Mouse (Mus musculus): ENCODE results near the gene Tmem211. TPM values are rescaled to one million over a fixed set of nuclear protein-coding genes. Genes with fewer than 3 reads are reported as not detected.

The Tmem211 gene
- total RNA-seq, 2 experiments from 2014 or later = not detected

DNA sequence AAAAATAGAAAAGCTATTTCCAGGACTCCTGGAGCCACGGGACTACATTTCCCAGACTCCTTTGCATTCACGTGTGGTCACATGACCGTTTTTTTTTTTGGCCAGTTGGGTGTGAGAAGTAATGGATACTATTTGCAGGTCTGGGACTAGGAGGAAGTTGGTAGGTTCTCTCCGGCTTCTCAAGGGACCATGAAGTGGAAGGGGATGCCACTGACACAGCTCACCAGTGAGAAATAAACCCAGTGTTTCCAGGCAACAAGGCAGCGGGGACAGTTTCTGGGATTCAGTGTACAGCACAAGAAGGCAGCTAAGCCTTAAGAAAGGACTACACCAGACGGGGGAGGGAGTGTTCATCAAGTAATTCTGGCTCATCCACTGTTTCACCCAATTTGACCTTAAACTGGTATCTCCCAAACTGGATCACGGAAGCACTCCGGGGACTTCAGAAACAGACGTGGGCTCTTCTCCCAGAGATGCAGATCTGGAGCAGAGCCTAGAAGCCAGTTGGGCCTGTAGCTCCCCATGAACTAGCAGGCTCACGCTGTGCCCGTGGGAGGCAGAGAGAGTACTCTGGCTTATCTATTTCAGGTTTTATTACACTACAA, 44.6 kb downstream of the Tmem211 start:
- DNase-seq (ENCODE audit: low spot score in 2 of 2) = peak; percentile 56 to 82

DNA sequence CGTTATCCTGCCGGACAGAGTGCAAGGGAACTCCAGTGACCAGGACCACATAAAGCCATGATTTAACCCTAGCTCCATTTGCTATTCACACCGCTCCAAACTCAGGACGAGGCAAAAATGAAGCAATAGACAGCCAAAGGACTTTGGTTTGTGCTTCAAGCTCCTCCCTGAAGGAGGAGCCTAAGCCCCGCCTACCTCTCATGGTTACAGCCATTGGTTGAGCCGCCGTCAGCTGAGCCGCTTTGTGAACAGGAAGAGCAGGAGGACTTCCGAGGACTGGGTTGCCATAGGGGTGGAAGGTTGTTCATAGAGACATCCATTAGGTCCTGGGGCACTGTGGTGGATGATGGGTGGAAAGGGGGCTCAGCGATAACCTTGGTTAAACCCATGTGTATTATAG, 49.1 kb downstream of the Tmem211 start:
- DNase-seq (ENCODE audit: low spot score in 2 of 2) = no peak

GRCm38 (mm10) chr5:113280138-113280856, 53.6 kb downstream of the Tmem211 start:
- DNase-seq (ENCODE audit: low spot score in 2 of 2) = no peak

- DNase-seq (ENCODE audit: low spot score in 2 of 2) = no peak
Observed at GRCm38 (mm10) chr5:113281557-113281956, 54.8 kb downstream of the Tmem211 start.

DNA sequence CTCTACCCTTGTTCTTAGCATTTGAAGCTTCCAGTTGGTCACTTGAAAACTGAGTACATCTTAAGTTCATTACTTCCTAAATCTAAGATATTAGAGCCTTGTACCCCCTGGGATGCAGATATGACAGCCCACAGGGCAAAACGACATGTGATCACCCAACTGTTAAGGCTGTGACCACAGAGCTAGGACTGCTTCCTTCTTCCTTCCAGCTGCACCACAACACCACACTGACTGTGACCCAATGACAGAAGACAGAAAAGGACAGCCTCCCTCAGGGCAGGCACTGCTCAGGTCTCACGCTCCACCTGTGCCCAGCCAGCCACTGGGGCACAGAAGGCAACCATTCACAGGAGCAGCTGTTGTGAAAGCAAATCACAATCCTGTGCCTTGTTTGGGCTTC, 57.0 kb downstream of the Tmem211 start:
- no peak for DNase-seq (ENCODE audit: low spot score in 2 of 2)

GRCm38 (mm10) chr5:113285541-113285940, 58.8 kb downstream of the Tmem211 start:
- no peak for DNase-seq (ENCODE audit: low spot score in 2 of 2)

- DNase-seq (ENCODE audit: low spot score in 2 of 2) = no peak
Observed at GRCm38 (mm10) chr5:113286048-113286447, 59.3 kb downstream of the Tmem211 start.

GRCm38 (mm10) chr5:113286591-113287520, 60.1 kb downstream of the Tmem211 start:
- DNase-seq (ENCODE audit: low spot score in 2 of 2) = peak; percentile 71 to 73

- DNase-seq (ENCODE audit: low spot score in 2 of 2) = no peak
Observed at GRCm38 (mm10) chr5:113287762-113288161, 61.1 kb downstream of the Tmem211 start.

DNA sequence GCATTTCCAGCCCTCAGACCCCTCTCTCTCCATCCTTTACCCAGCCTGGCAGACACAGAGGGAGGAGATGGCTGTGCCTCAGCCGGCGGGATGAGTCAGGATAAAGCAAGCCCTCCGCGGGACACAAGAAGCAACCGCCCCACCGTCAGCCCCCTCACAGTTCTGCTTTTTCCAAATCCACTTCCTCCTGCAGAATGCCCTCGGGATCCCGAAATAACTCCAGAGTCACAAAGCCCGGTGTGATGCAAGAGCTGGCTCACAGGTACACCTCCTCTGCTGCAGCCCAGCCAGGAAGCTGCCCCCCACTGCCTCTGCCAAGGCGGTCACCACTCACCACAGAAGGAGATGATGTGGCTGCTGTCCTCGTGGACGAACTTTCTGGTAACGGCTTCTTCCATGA, 61.8 kb downstream of the Tmem211 start:
- no peak for DNase-seq (ENCODE audit: low spot score in 2 of 2)

Other genes with a start within 250 kb of the Tmem211 start
- 10 to 100 TPM; 57.3 to 76.8 TPM for gene Grk3, start 211.1 kb upstream of the Tmem211 start, total RNA-seq (2021)
- gene Crybb2, start 156.8 kb upstream of the Tmem211 start, total RNA-seq (2021) = not detected
- gene Crybb3, start 145.3 kb upstream of the Tmem211 start, total RNA-seq (2021) = 1 to 10 TPM; 2.6 to 3.0 TPM
- 10 to 100 TPM; 69.6 to 70.6 TPM for gene 2900026A02Rik, start 5.7 kb upstream of the Tmem211 start, total RNA-seq (2021)
- gene Sgsm1, start 83.9 kb downstream of the Tmem211 start, total RNA-seq (2021) = 10 to 100 TPM; 67.8 to 73.2 TPM
- gene Aym1, start 130.4 kb downstream of the Tmem211 start, total RNA-seq (2021) = not detected

Data from layer of hippocampus, postnatal 14 days (tissue).